Mouse (Mus musculus) ES-E14 (cell line): ENCODE results near the gene Rab37. TPM values are rescaled to one million over a fixed set of nuclear protein-coding genes. Genes with fewer than 3 reads are reported as not detected.

ENCODE experiments used
- DNase-seq: peaks from one replicate; pipeline ENCODE4 v3.0.0-alpha.2; 2013; ENCODE audit warnings: low read depth, low spot score
- H3K27ac ChIP-seq: 2 replicates; pipeline ENCODE4 v1.5.1; 2012; ENCODE audit warnings: low read depth, mild to moderate bottlenecking, low read length, moderate library complexity, mixed read lengths; ENCODE audit not compliant: poor library complexity, insufficient read depth, severe bottlenecking
- H3K36me3 ChIP-seq: 2 replicates; pipeline ENCODE4 v1.6.1; 2012; ENCODE audit warnings: mild to moderate bottlenecking, low read length, moderate library complexity, mixed read lengths; ENCODE audit not compliant: control insufficient read depth, poor library complexity, insufficient read depth, severe bottlenecking
- H3K4me1 ChIP-seq, 2 experiments: fragments of 150-350 bp in 1 of 2; sonication (generic) in 1 of 2; 2 replicates each; pipeline ENCODE4 v1.6.1; 2012; ENCODE audit warnings: low read length in 2 of 2, mild to moderate bottlenecking in 1 of 2, mixed read lengths in 1 of 2; ENCODE audit not compliant: control insufficient read depth in 2 of 2, insufficient read depth in 2 of 2, poor library complexity in 1 of 2
- H3K4me3 ChIP-seq, 2 experiments: fragments of 150-350 bp in 1 of 2; sonication (generic) in 1 of 2; 2 replicates each; pipeline ENCODE4 v1.5.1; 2012; ENCODE audit warnings: low read length in 2 of 2, low read depth in 1 of 2, mild to moderate bottlenecking in 1 of 2, mixed read lengths in 1 of 2; ENCODE audit not compliant: insufficient read depth in 1 of 2, poor library complexity in 1 of 2, severe bottlenecking in 1 of 2
- H3K9ac ChIP-seq: 2 replicates; pipeline ENCODE4 v1.6.1; 2012; ENCODE audit warnings: low read depth, mild to moderate bottlenecking, low read length, mixed read lengths; ENCODE audit not compliant: poor library complexity, insufficient read depth, severe bottlenecking
- H3K9me3 ChIP-seq: fragments of 150-350 bp; sonication (generic); 2 replicates; pipeline ENCODE4 v1.6.1; 2012; ENCODE audit warnings: low read depth, mild to moderate bottlenecking, low read length; ENCODE audit not compliant: control insufficient read depth, insufficient read depth
- CHD2 ChIP-seq: IDR thresholded peaks from 2 replicates; pipeline ENCODE4 v1.6.1; 2014; ENCODE audit warnings: mild to moderate bottlenecking, low read depth, low read length, inconsistent platforms
- HCFC1 ChIP-seq: IDR thresholded peaks from 2 replicates; pipeline ENCODE4 v1.6.1; 2012; ENCODE audit warnings: low read length, inconsistent platforms, borderline replicate concordance; ENCODE audit not compliant: insufficient read depth
- MAFK ChIP-seq: IDR thresholded peaks from 2 replicates; pipeline ENCODE4 v1.6.1; 2014; ENCODE audit warnings: mild to moderate bottlenecking, low read depth, low read length, inconsistent platforms; ENCODE audit not compliant: insufficient read depth
- ZC3H11A ChIP-seq: IDR thresholded peaks from 2 replicates; pipeline ENCODE4 v1.6.1; 2012; ENCODE audit warnings: low read depth, mild to moderate bottlenecking, inconsistent platforms, low read length, borderline replicate concordance
- ZNF384 ChIP-seq: IDR thresholded peaks from 2 replicates; pipeline ENCODE4 v1.6.1; 2012; ENCODE audit warnings: low read depth, low read length, inconsistent platforms
- in situ Hi-C, 2 experiments: fragments of 600-800 bp; cut with MboI; formaldehyde crosslinking; loops; one replicate each; pipeline ENCODE4 v1.15.1; 2025; ENCODE audit warnings: low sequenced_read_pairs in 2 of 2, inconsistent platforms in 1 of 2; ENCODE audit not compliant: unreplicated experiment in 2 of 2
- total RNA-seq: library from RNA; depleted of rRNA; stranded (reverse); fragments of 300-350 nt; gene quantifications from 2 replicates; pipeline ENCODE4 v1.2.3, GENCODE M21; 2012

Gene Rab37
- total RNA-seq, 1 experiment, result 0.67 TPM

DNA sequence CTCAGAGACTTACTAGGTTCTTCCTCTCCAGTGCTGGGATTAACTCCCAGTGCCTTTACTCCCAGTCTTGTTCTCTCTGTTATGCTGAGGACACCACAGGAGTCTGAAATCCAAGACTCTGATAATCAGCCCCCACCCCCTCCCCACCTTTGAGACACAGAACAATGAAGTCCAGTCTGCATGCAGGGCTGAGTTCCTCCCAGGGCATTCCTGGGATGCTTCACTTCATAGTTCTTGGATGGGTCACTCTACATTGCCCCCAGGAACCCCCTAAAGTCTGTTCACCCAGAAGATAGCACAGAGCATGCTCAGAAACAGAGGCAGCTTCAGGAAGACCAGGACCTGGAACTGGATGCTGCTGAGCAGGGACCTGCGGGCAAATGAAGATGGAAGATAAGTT is 38.2 kb upstream of the Rab37 start:
- in situ Hi-C loops, result no loop called here
- Histone ChIP-seq H3K27ac (no peak overlapping the region), H3K9ac (no peak overlapping the region), H3K36me3 (no peaks in the 10 kb centered on the region), H3K4me1 (peaks cover 0 to 4% of the 10 kb centered on the region in 2 experiments; a peak in 1 of 4 replicates), H3K4me3 (no peak overlapping the region), H3K9me3 (no peaks in the 10 kb centered on the region)
- no peak for DNase-seq
- TF ChIP-seq HCFC1 (no peak), CHD2 (no peak), ZC3H11A (no peak), ZNF384 (no peak), MAFK (no peak)

DNA sequence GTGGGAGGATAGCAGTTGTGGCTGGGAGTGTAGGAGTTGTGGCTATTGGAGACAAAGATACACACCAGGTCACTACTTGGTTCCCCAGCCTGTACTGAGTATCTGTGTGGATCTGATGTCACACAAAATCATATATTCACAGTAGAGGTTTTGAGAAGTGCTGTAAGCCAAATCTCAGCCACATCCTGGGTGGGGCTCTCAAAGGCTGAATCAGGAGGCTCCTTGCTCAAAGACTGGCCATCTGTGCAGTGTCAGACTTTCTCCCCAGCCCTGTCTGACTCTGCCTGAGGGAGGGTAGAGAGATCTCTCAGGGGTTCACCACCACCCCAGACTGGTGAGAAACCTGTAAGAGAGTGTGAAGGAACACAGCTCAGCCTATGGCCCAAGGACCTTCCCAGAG is 36.7 kb upstream of the Rab37 start:
- H3K27ac ChIP-seq, result no peak overlapping the region
- no peak for TF ChIP-seq HCFC1
- no peak for TF ChIP-seq ZC3H11A
- TF ChIP-seq ZNF384, result no peak
- no peak for TF ChIP-seq MAFK
- TF ChIP-seq CHD2, result no peak
- no peak overlapping the region for H3K4me3 ChIP-seq
- H3K36me3 ChIP-seq, result no peaks in the 10 kb centered on the region
- H3K9me3 ChIP-seq, result no peaks in the 10 kb centered on the region
- DNase-seq, result no peak
- H3K4me1 ChIP-seq, result peaks cover 0 to 4% of the 10 kb centered on the region in 2 experiments; a peak in 1 of 4 replicates
- in situ Hi-C loops, result no loop called here
- H3K9ac ChIP-seq, result no peak overlapping the region

- no peak for DNase-seq
- no peak overlapping the region for H3K27ac ChIP-seq
- TF ChIP-seq CHD2 (no peak), ZNF384 (no peak), ZC3H11A (no peak)
- no peaks in the 10 kb centered on the region for H3K36me3 ChIP-seq
- H3K4me1 ChIP-seq, result peaks cover 0 to 3% of the 10 kb centered on the region in 2 experiments; a peak in 1 of 4 replicates
- in situ Hi-C loops, result no loop called here
- H3K4me3 ChIP-seq, result no peak overlapping the region
- no peaks in the 10 kb centered on the region for H3K9me3 ChIP-seq
- H3K9ac ChIP-seq, result no peak overlapping the region
These were observed 32.5 kb upstream of the Rab37 start for GRCm38 (mm10) chr11:115058701-115059100.

- no peak overlapping the region for H3K4me3 ChIP-seq
- H3K36me3 ChIP-seq, result no peaks in the 10 kb centered on the region
- H3K9ac ChIP-seq, result no peak overlapping the region
- in situ Hi-C loops, result no loop called here
- no peak for DNase-seq
- TF ChIP-seq ZNF384 (no peak), HCFC1 (no peak), CHD2 (no peak), ZC3H11A (no peak), MAFK (no peak)
- H3K9me3 ChIP-seq, result no peaks in the 10 kb centered on the region
- peaks cover 0 to 3% of the 10 kb centered on the region in 2 experiments; a peak in 1 of 4 replicates for H3K4me1 ChIP-seq
- H3K27ac ChIP-seq, result no peak overlapping the region
These were observed 31.4 kb upstream of the Rab37 start for GRCm38 (mm10) chr11:115059797-115060196.

GRCm38 (mm10) chr11:115062077-115062476 is 29.2 kb upstream of the Rab37 start, which contains the start of gene Cd300e:
Cd300e (minus strand) TSS chr11:115062177.
- in situ Hi-C loops, result no loop called here
- Histone ChIP-seq H3K9ac (no peak within 1 kb of the TSS), H3K9me3 (no peaks in the 10 kb centered on the region), H3K4me1 (peaks cover 0 to 3% of the 10 kb centered on the region in 2 experiments; a peak in 1 of 4 replicates), H3K27ac (no peak within 1 kb of the TSS), H3K36me3 (no peaks in the 10 kb centered on the region), H3K4me3 (no peak within 1 kb of the TSS)
- TF ChIP-seq ZC3H11A (no peak), MAFK (no peak), HCFC1 (no peak), CHD2 (no peak), ZNF384 (no peak)
- DNase-seq, result no peak
